Mouse (Mus musculus) 3T3-L1 (cell line): ENCODE results near the gene Rassf1.
A peak's percentile ranks its signal among the peaks of the same experiment; 100 is the strongest.

Experiments used
- DNase-seq: peaks from one replicate; pipeline ENCODE4 v3.0.0-alpha.2; 2015; ENCODE audit warnings: low read depth, low spot score

Rassf1 gene

GRCm38 (mm10) chr9:107551117-107551889, at the start of gene Rassf1:
TSS of gene Rassf1 (plus strand) at chr9:107551555.
- peak; percentile 73 for DNase-seq

GRCm38 (mm10) chr9:107502131-107502846, 49.1 kb upstream of the Rassf1 start:
- no peak for DNase-seq

- peak; percentile 17 for DNase-seq
Measured at GRCm38 (mm10) chr9:107504662-107505537, 46.5 kb upstream of the Rassf1 start.

DNA sequence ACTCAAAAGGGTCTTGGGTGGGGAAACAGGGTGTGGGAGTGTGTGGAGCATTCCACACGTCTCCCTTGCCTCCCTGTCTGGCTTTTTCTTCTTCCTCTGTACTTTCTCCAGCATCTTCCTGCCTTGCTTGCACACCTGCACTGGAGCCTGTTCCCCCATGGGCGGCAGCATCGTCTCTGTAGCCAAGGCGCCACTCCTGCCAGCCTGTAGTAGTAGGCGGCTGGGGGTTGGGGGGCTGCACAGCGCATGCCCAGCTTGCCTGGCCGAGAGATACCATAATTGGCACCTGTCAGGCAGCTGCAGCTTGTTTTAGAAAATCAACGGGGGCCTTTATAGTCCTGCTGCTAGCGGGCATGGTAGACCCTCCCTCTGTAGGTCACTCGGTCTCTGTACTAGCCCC, 43.1 kb upstream of the Rassf1 start:
- no peak for DNase-seq

DNA sequence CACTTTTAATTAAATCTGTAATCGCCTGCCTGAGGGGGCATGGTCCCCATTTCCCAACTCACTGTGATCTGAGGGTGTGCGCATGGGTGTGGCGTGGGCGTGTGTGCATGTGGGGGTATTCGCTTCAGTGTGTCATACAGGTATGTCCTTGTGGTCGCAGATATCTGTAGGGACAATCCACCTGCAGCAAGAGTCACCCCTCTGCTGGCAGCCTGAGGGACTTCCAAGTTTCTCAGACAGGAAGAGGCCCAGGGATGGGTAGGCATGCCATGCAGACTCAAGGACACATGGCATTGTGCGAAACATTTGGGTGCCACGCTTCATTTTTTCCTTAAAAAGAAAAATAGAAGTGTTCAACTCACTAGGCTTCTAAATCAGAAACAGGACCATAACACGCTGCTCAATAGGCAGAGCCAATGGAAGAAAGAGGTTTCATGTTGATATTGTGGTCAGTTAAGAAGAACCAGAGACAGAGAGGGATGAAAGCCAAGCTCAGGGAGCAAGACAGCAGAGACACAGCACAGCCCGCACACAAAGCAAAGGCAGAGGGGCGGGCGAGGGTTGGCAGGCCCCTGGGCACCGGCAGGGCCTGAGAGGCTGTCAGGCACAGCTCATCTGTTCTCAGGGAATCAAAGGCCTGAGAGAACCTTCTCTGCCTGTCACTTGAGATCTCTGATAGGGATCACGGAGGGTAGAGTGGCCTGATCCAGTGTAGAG, 40.8 kb upstream of the Rassf1 start:
- no peak for DNase-seq

DNA sequence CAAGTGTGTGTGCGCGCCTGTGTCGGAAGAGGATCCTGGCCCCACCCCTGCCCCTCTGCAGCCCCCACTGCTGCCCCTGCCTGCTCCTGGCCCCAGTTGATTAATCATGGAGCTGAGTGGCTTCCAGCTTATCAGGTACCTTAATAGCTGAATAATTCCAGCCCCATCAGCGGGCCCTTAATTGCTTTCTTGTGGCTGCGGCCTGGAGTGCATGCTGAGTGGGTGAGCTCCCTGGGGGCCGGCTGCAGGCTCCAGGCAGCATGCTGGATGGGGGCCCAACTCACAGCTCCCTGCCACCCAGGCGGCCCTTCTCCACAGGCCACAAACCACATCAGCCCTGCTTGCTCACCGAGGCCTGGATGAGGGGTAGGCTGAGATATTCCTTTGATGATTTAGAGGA, 39.9 kb upstream of the Rassf1 start:
- DNase-seq = no peak

DNA sequence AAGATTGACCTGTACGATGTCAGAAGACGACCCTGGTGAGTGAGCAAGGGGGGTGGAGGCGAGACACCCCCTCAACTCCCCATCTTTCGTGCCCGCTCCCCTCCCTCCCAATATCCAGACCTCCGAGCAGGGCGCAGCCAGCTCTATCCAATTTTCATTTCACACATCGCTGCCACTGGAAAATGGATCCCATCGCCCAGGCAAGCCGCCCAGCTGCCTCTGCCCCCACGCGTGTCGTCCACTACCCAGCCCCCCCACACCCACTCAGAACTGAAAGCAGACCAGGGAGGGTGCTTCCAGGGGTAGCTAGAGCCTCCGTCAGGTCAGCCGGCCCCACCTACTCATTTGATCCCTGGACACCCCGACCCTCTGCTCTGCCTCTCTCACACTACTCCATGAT, 39.0 kb upstream of the Rassf1 start:
- no peak for DNase-seq

- peak; percentile 74 for DNase-seq
Measured at GRCm38 (mm10) chr9:107514303-107514955, 36.9 kb upstream of the Rassf1 start.

GRCm38 (mm10) chr9:107520331-107520730, 31.0 kb upstream of the Rassf1 start:
- DNase-seq = no peak

- no peak for DNase-seq
Measured at GRCm38 (mm10) chr9:107521190-107521589, 30.2 kb upstream of the Rassf1 start.

- no peak for DNase-seq
Measured at GRCm38 (mm10) chr9:107521711-107522399, 29.5 kb upstream of the Rassf1 start.

GRCm38 (mm10) chr9:107522400-107522711, 29.0 kb upstream of the Rassf1 start:
- DNase-seq = no peak

DNA sequence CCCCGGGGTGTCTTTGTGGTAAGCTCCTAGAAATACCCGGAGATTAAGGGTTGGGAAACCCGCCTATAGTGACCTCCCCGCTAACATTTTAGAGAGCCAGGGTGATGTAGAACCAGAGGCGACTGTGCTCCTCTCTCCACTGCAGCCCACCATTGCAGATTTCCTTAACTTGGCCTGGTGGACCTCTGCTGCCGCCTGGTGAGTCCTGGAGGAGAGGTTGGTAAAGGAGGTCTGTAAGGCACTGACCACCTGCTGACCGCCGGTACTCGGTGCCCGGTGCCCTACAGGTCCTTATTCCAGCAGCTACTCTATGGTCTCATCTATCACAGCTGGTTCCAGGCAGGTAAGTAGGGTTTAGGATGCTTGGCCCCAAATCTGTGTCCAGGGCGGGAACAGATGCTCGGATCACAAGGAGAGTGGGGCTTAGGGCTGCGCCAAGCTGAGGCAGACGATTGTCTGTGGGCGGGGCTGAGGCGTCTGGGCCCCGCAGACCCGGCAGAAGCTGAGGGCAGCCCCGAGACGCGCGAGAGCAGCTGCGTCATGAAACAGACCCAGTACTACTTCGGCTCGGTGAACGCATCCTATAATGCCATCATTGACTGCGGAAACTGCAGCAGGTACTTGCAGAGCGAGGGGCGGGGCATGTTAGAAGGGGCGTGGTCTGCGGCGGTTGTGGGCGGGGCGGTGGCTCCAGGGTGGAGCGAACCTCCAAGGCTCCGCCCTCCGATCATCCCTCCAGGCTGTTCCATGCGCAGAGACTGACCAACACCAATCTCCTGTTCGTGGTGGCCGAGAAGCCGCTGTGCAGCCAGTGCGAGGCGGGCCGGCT, 24.9 kb upstream of the Rassf1 start:
- no peak for DNase-seq

DNA sequence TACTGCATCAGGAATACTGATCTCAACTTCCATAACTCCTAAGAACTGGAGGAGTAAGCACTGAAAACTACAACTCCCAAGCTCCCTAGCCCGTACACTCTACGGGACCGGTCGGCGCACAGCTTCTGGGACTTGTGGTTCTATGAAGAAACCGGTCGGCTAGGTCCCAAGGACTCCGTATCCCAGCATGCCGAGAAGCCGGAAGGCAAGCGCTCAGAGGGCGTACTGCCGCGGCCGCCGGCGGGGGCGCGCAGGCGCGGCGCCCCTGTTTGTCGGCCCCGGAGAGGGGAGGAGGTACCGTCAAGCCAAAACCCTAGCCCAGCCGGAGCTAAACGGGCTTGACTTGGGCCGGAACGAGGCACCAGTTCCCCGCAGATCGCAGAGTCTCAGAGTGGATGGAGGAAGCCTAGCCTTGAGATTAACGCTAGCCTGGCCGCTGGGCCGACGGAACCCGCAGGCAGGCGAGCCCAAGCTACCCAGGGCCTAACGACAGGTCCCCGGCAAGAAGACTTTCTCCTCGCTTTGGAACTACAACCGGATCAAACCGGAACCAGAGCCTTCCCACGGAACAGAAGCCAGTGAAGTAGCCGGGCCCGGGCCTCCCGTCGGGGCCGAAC, 17.5 kb upstream of the Rassf1 start, which contains the start of gene Tmem115:
Gene Tmem115, plus strand, starts transcription at position 155 of the 617 bp plus-strand sequence.
- peak; percentile 98 for DNase-seq

- DNase-seq = peak; percentile 39
Measured at GRCm38 (mm10) chr9:107534408-107535202, 16.8 kb upstream of the Rassf1 start.

GRCm38 (mm10) chr9:107538231-107538630, 13.1 kb upstream of the Rassf1 start:
- DNase-seq = no peak

GRCm38 (mm10) chr9:107538711-107539110, 12.6 kb upstream of the Rassf1 start:
- DNase-seq = no peak

- no peak for DNase-seq
Measured at GRCm38 (mm10) chr9:107539940-107540339, 11.4 kb upstream of the Rassf1 start.
